Mouse (Mus musculus) ES-E14 (cell line): ENCODE data around the gene Phf21a. TPM values are rescaled to one million over a fixed set of nuclear protein-coding genes. Genes with fewer than 3 reads are reported as not detected.
A peak's percentile ranks its signal among the peaks of the same experiment; 100 is the strongest.

Experiments
- DNase-seq: peaks from one replicate; pipeline ENCODE4 v3.0.0-alpha.2; 2013; ENCODE audit warnings: low read depth, low spot score
- H3K27ac ChIP-seq: 2 replicates; pipeline ENCODE4 v1.5.1; 2012; ENCODE audit warnings: low read depth, mild to moderate bottlenecking, low read length, moderate library complexity, mixed read lengths; ENCODE audit not compliant: poor library complexity, insufficient read depth, severe bottlenecking
- H3K36me3 ChIP-seq: 2 replicates; pipeline ENCODE4 v1.6.1; 2012; ENCODE audit warnings: mild to moderate bottlenecking, low read length, moderate library complexity, mixed read lengths; ENCODE audit not compliant: control insufficient read depth, poor library complexity, insufficient read depth, severe bottlenecking
- H3K4me1 ChIP-seq, 2 experiments: fragments of 150-350 bp in 1 of 2; sonication (generic) in 1 of 2; 2 replicates each; pipeline ENCODE4 v1.6.1; 2012; ENCODE audit warnings: low read length in 2 of 2, mild to moderate bottlenecking in 1 of 2, mixed read lengths in 1 of 2; ENCODE audit not compliant: control insufficient read depth in 2 of 2, insufficient read depth in 2 of 2, poor library complexity in 1 of 2
- H3K4me3 ChIP-seq, 2 experiments: fragments of 150-350 bp in 1 of 2; sonication (generic) in 1 of 2; 2 replicates each; pipeline ENCODE4 v1.5.1; 2012; ENCODE audit warnings: low read length in 2 of 2, low read depth in 1 of 2, mild to moderate bottlenecking in 1 of 2, mixed read lengths in 1 of 2; ENCODE audit not compliant: insufficient read depth in 1 of 2, poor library complexity in 1 of 2, severe bottlenecking in 1 of 2
- H3K9ac ChIP-seq: 2 replicates; pipeline ENCODE4 v1.6.1; 2012; ENCODE audit warnings: low read depth, mild to moderate bottlenecking, low read length, mixed read lengths; ENCODE audit not compliant: poor library complexity, insufficient read depth, severe bottlenecking
- H3K9me3 ChIP-seq: fragments of 150-350 bp; sonication (generic); 2 replicates; pipeline ENCODE4 v1.6.1; 2012; ENCODE audit warnings: low read depth, mild to moderate bottlenecking, low read length; ENCODE audit not compliant: control insufficient read depth, insufficient read depth
- CHD2 ChIP-seq: IDR thresholded peaks from 2 replicates; pipeline ENCODE4 v1.6.1; 2014; ENCODE audit warnings: mild to moderate bottlenecking, low read depth, low read length, inconsistent platforms
- HCFC1 ChIP-seq: IDR thresholded peaks from 2 replicates; pipeline ENCODE4 v1.6.1; 2012; ENCODE audit warnings: low read length, inconsistent platforms, borderline replicate concordance; ENCODE audit not compliant: insufficient read depth
- MAFK ChIP-seq: IDR thresholded peaks from 2 replicates; pipeline ENCODE4 v1.6.1; 2014; ENCODE audit warnings: mild to moderate bottlenecking, low read depth, low read length, inconsistent platforms; ENCODE audit not compliant: insufficient read depth
- ZC3H11A ChIP-seq: IDR thresholded peaks from 2 replicates; pipeline ENCODE4 v1.6.1; 2012; ENCODE audit warnings: low read depth, mild to moderate bottlenecking, inconsistent platforms, low read length, borderline replicate concordance
- ZNF384 ChIP-seq: IDR thresholded peaks from 2 replicates; pipeline ENCODE4 v1.6.1; 2012; ENCODE audit warnings: low read depth, low read length, inconsistent platforms
- in situ Hi-C, 2 experiments: fragments of 600-800 bp; cut with MboI; formaldehyde crosslinking; loops; one replicate each; pipeline ENCODE4 v1.15.1; 2025; ENCODE audit warnings: low sequenced_read_pairs in 2 of 2, inconsistent platforms in 1 of 2; ENCODE audit not compliant: unreplicated experiment in 2 of 2
- total RNA-seq: library from RNA; depleted of rRNA; stranded (reverse); fragments of 300-350 nt; gene quantifications from 2 replicates; pipeline ENCODE4 v1.2.3, GENCODE M21; 2012

Phf21a gene
- total RNA-seq, 1 experiment = 23.5 TPM

DNA sequence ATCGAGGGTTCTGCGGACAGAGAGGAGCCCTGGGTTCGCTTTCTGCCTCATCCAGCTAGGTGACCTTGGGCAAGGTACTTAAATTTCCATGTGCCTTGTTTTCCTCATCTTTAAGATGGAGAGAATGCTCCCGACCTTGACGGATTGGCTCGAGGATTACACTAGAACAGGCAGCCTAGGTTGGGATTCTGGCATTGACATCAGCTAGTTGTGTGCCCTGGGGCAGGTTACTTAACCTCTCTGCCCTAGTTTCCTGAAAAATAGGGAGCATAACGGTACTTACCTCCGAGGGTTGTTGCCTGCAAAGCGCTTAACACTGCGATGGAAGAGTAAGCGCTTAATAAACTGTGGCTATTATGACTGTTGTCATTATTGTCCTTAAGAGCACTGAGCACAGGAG is 34.0 kb upstream of the Phf21a start:
- in situ Hi-C loops = no loop called here

GRCm38 (mm10) chr2:92059481-92060220 is 33.3 kb upstream of the Phf21a start:
- Histone ChIP-seq H3K27ac (no peak overlapping the region), H3K9ac (no peak overlapping the region), H3K36me3 (no peaks in the 10 kb centered on the region), H3K4me3 (peak overlapping the region; percentile 61 to 73), H3K4me1 (peaks cover 0 to 5% of the 10 kb centered on the region in 2 experiments; a peak in 1 of 4 replicates), H3K9me3 (no peaks in the 10 kb centered on the region)
- DNase-seq = no peak
- TF ChIP-seq CHD2 (no peak), ZNF384 (no peak), HCFC1 (no peak), ZC3H11A (no peak)
- in situ Hi-C loops = no loop called here

More for the DNA sequence above, 34.0 kb upstream of the Phf21a start:
- no peak for DNase-seq
- TF ChIP-seq ZNF384 (no peak), HCFC1 (no peak), MAFK (no peak), CHD2 (no peak), ZC3H11A (no peak)
- H3K4me1 ChIP-seq = peaks cover 0 to 5% of the 10 kb centered on the region in 2 experiments; a peak in 1 of 4 replicates
- peak overlapping the region; percentile 50 for H3K9ac ChIP-seq
- H3K27ac ChIP-seq = no peak overlapping the region
- H3K9me3 ChIP-seq = no peaks in the 10 kb centered on the region
- peak overlapping the region; percentile 60 to 73 for H3K4me3 ChIP-seq
- H3K36me3 ChIP-seq = no peaks in the 10 kb centered on the region

DNA sequence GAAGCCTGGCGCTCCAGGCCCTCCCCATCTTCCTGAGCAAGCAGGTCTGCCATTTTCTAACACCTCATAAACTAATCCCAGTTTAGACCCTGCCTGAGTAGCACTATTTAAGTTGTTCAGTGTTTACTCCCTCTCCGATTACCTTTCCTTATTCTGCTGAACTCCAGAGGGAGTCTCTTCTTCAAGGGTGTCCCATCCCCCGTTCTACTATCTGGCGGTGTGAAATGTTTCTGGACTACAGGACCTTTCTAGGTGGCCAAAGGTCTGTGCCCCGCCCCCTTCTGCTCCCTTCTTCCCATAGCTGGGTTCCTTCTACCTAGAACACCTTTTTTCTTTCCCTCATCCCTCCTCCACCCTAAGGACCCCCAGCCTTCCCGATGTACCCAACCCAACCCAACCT is 32.6 kb upstream of the Phf21a start:
- Histone ChIP-seq H3K9ac (no peak overlapping the region), H3K4me1 (peaks cover 0 to 5% of the 10 kb centered on the region in 2 experiments; a peak in 1 of 4 replicates), H3K27ac (no peak overlapping the region), H3K4me3 (peak overlapping the region; percentile 61 to 73; a peak in 3 of 4 replicates), H3K36me3 (no peaks in the 10 kb centered on the region), H3K9me3 (no peaks in the 10 kb centered on the region)
- TF ChIP-seq ZC3H11A = no peak
- no peak for TF ChIP-seq MAFK
- no peak for TF ChIP-seq HCFC1
- TF ChIP-seq CHD2 = no peak
- TF ChIP-seq ZNF384 = no peak
- in situ Hi-C loops = no loop called here
- no peak for DNase-seq

DNA sequence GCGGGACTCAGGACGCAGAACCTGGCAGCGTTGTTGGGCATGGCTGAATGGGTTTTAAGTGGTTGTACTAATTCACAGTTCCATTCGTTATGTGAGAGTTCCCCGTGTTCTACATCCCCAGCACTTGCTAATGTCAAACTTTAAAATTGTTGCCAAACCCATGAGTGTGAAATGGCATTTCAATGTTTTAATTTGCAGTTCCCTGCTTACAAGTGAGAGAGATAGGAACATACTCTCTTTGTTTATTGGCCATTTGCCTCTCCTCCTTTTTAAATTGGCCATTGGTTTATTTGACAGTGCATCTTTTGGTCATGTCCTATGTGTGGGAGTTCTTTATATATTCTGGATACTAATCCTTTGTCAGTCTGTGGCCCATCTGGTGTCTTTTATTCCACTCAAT is 31.6 kb upstream of the Phf21a start:
- in situ Hi-C loops = no loop called here
- no peak for TF ChIP-seq HCFC1
- TF ChIP-seq MAFK = no peak
- TF ChIP-seq ZNF384 = no peak
- no peak for TF ChIP-seq ZC3H11A
- no peak for TF ChIP-seq CHD2
- Histone ChIP-seq H3K9ac (no peak overlapping the region), H3K27ac (no peak overlapping the region), H3K9me3 (no peaks in the 10 kb centered on the region), H3K4me1 (peaks cover 0 to 3% of the 10 kb centered on the region in 2 experiments; a peak in 1 of 4 replicates), H3K36me3 (no peaks in the 10 kb centered on the region), H3K4me3 (no peak overlapping the region)
- DNase-seq = no peak

GRCm38 (mm10) chr2:92063106-92063505 is 29.8 kb upstream of the Phf21a start:
- Histone ChIP-seq H3K4me1 (peaks cover 0 to 6% of the 10 kb centered on the region in 2 experiments; a peak in 1 of 4 replicates), H3K9me3 (no peaks in the 10 kb centered on the region), H3K36me3 (no peaks in the 10 kb centered on the region), H3K27ac (no peak overlapping the region), H3K9ac (no peak overlapping the region), H3K4me3 (no peak overlapping the region)
- in situ Hi-C loops = no loop called here
- no peak for TF ChIP-seq ZNF384
- TF ChIP-seq MAFK = no peak
- no peak for TF ChIP-seq CHD2
- TF ChIP-seq ZC3H11A = no peak
- no peak for TF ChIP-seq HCFC1
- no peak for DNase-seq
